Mouse (Mus musculus): ENCODE measurements around the gene Mpp5. TPM values are rescaled to one million over a fixed set of nuclear protein-coding genes. Genes with fewer than 3 reads are reported as not detected.

The Mpp5 gene
- polyA plus RNA-seq (2011; ENCODE audit: insufficient read length, low read depth, missing spikeins): 22.4 and 25.3 TPM in 2 replicates

DNA sequence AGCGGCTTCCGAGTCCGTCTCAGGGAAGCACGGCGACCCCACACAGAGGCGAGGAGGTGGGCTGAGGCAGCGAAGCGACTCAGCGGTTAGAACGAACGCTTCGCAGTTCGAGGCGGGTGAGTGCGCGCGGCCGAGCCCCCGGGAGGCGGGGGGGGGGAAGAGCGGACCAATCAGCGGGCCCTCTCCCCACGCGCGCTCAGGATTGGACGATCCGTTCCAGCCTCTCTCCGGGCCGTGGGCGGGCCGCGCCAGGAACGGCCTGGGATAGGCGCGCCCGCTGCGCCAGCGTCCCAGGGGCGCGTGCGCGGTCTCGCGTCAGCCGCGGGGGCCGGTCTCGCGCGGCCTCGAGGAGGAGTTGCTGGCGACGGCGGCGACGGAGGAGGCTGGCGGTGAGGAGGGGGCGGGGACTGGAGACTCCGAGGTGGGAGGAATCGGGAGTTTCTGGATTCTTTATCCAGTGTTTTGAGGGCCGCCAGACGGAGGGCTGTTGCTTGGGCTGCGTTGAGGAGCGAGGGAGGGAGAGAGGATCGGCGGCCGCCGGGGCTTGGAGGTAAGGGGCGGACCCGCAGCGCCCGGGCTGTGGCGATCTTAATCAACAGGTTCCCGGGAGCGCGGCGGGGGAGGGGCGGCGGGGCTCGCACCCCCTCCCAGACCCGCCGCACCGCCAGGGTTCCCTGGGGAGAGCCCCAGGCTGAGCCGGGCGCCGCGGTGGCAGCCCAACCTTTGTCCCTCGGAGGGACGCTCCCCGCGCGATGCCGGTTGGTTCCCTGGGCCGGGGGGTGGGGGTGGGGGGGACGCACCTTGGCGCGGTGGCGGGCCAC is at the start of gene Mpp5:
Gene Mpp5 (plus strand): TSS at position 351 of the 821 bp plus-strand sequence.
- peak within 1 kb of the TSS; percentile 77 for H3K27ac ChIP-seq (ENCODE audit: insufficient read depth, low read length)
- H3K4me3 ChIP-seq (ENCODE audit: insufficient read depth, low read length): peak within 1 kb of the TSS; percentile 92
- H3K4me1 ChIP-seq (ENCODE audit: control insufficient read depth, insufficient read depth, low read length): no peaks in the 10 kb centered on the region
- peak; percentile 76 for TF ChIP-seq POLR2A (IDR thresholded peaks at IDR 0.05; ENCODE audit: low read depth, low read length)
- no peak for TF ChIP-seq CTCF (IDR thresholded peaks at IDR 0.05; ENCODE audit: borderline replicate concordance, insufficient read depth, low read length)

GRCm38 (mm10) chr12:78717783-78718182 is 30.9 kb upstream of the Mpp5 start:
- Histone ChIP-seq H3K4me1 (ENCODE audit: control insufficient read depth, insufficient read depth, low read length) (no peaks in the 10 kb centered on the region; the same call in 1 of the 2 replicates), H3K27ac (ENCODE audit: insufficient read depth, low read length) (no peak overlapping the region), H3K4me3 (ENCODE audit: insufficient read depth, low read length) (no peak overlapping the region)
- TF ChIP-seq POLR2A (IDR thresholded peaks at IDR 0.05; ENCODE audit: low read depth, low read length): no peak
- no peak for TF ChIP-seq CTCF (IDR thresholded peaks at IDR 0.05; ENCODE audit: borderline replicate concordance, insufficient read depth, low read length)

DNA sequence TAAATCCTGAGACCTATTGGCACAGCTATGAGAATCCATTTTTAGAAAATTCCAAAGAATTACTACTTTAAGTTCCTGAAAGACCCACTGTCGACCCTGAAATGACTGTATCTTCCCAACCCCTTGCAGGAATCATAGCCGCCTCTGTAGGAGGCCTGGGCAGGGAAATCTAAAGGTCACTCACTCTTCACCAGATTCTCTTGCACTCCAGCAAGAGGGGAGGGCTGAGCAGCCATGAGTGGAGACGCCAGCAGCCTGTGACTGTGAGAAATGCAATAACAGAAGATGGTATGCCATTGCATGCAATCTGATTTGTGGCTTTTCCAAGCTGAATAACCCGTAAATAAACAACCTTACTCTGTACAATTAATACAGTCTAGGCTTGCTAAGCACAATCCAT is 21.0 kb upstream of the Mpp5 start:
- no peak overlapping the region for H3K4me3 ChIP-seq (ENCODE audit: insufficient read depth, low read length)
- no peaks in the 10 kb centered on the region for H3K4me1 ChIP-seq (ENCODE audit: control insufficient read depth, insufficient read depth, low read length)
- TF ChIP-seq POLR2A (IDR thresholded peaks at IDR 0.05; ENCODE audit: low read depth, low read length): no peak
- TF ChIP-seq CTCF (IDR thresholded peaks at IDR 0.05; ENCODE audit: borderline replicate concordance, insufficient read depth, low read length): no peak
- no peak overlapping the region for H3K27ac ChIP-seq (ENCODE audit: insufficient read depth, low read length)

DNA sequence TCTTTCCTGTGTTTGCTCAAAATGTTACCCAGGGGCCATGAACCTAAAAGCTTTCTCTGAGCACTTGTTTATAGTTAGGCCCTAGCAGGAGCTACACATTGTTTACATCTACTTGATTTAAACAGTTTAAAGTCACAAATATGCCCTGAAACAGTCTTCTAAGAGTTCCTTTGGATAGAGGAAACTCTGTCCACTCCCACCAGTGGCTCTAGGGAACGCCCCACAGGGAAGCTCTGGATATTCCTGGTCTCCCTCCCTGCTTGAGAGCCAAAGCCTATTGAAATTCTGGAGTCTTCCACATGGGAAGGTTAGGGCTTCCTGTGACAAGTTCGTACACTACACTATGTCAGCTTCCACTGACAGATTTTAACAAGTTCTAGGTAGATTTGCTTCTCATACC is 9.1 kb upstream of the Mpp5 start:
- Histone ChIP-seq H3K4me1 (ENCODE audit: control insufficient read depth, insufficient read depth, low read length) (no peaks in the 10 kb centered on the region), H3K4me3 (ENCODE audit: insufficient read depth, low read length) (no peak overlapping the region), H3K27ac (ENCODE audit: insufficient read depth, low read length) (no peak overlapping the region)
- TF ChIP-seq CTCF (IDR thresholded peaks at IDR 0.05; ENCODE audit: borderline replicate concordance, insufficient read depth, low read length) (no peak), POLR2A (IDR thresholded peaks at IDR 0.05; ENCODE audit: low read depth, low read length) (no peak)

- TF ChIP-seq POLR2A (IDR thresholded peaks at IDR 0.05; ENCODE audit: low read depth, low read length) (no peak), CTCF (IDR thresholded peaks at IDR 0.05; ENCODE audit: borderline replicate concordance, insufficient read depth, low read length) (no peak)
- Histone ChIP-seq H3K4me1 (ENCODE audit: control insufficient read depth, insufficient read depth, low read length) (no peaks in the 10 kb centered on the region), H3K27ac (ENCODE audit: insufficient read depth, low read length) (no peak overlapping the region), H3K4me3 (ENCODE audit: insufficient read depth, low read length) (no peak overlapping the region)
These were observed 8.4 kb upstream of the Mpp5 start for GRCm38 (mm10) chr12:78740289-78740688.

- TF ChIP-seq CTCF (IDR thresholded peaks at IDR 0.05; ENCODE audit: borderline replicate concordance, insufficient read depth, low read length) (no peak), POLR2A (IDR thresholded peaks at IDR 0.05; ENCODE audit: low read depth, low read length) (no peak)
- Histone ChIP-seq H3K27ac (ENCODE audit: insufficient read depth, low read length) (no peak overlapping the region), H3K4me3 (ENCODE audit: insufficient read depth, low read length) (no peak overlapping the region), H3K4me1 (ENCODE audit: control insufficient read depth, insufficient read depth, low read length) (no peaks in the 10 kb centered on the region)
These were observed 2.5 kb upstream of the Mpp5 start for GRCm38 (mm10) chr12:78746226-78746625.

DNA sequence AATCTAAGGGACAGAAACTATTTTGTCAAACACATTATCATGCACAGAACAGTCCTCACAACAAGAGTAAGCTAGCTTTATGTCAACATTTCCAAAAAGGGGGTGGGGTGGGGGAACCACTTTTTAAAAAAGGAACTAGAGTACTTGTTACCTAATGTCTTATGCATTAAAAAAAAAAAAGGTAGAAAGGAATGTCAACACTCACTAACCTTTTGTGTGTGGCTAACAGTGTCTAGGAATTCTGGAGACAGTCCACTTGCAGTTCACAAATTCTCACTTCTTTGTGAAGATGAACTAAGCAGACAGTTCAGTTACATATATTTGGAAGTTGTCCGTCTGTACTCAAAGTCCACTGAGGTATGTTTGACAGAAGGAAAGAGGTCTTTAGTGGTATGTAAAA is 1.3 kb upstream of the Mpp5 start:
- TF ChIP-seq POLR2A (IDR thresholded peaks at IDR 0.05; ENCODE audit: low read depth, low read length) (no peak), CTCF (IDR thresholded peaks at IDR 0.05; ENCODE audit: borderline replicate concordance, insufficient read depth, low read length) (no peak)
- no peak overlapping the region for H3K27ac ChIP-seq (ENCODE audit: insufficient read depth, low read length)
- H3K4me3 ChIP-seq (ENCODE audit: insufficient read depth, low read length): no peak overlapping the region
- H3K4me1 ChIP-seq (ENCODE audit: control insufficient read depth, insufficient read depth, low read length): no peaks in the 10 kb centered on the region

- Histone ChIP-seq H3K4me3 (ENCODE audit: insufficient read depth, low read length) (peak overlapping the region; percentile 83), H3K4me1 (ENCODE audit: control insufficient read depth, insufficient read depth, low read length) (no peaks in the 10 kb centered on the region), H3K27ac (ENCODE audit: insufficient read depth, low read length) (no peak overlapping the region)
- no peak for TF ChIP-seq POLR2A (IDR thresholded peaks at IDR 0.05; ENCODE audit: low read depth, low read length)
- TF ChIP-seq CTCF (IDR thresholded peaks at IDR 0.05; ENCODE audit: borderline replicate concordance, insufficient read depth, low read length): no peak
These were observed 594 bp upstream of the Mpp5 start for GRCm38 (mm10) chr12:78748113-78748512.

GRCm38 (mm10) chr12:78749378-78749801 is 683 bp downstream of the Mpp5 start:
- Histone ChIP-seq H3K27ac (ENCODE audit: insufficient read depth, low read length) (peak overlapping the region; percentile 77), H3K4me1 (ENCODE audit: control insufficient read depth, insufficient read depth, low read length) (no peaks in the 10 kb centered on the region), H3K4me3 (ENCODE audit: insufficient read depth, low read length) (peak overlapping the region; percentile 92)
- TF ChIP-seq CTCF (IDR thresholded peaks at IDR 0.05; ENCODE audit: borderline replicate concordance, insufficient read depth, low read length) (no peak), POLR2A (IDR thresholded peaks at IDR 0.05; ENCODE audit: low read depth, low read length) (peak; percentile 15; the same call in 1 of the 2 replicates)

DNA sequence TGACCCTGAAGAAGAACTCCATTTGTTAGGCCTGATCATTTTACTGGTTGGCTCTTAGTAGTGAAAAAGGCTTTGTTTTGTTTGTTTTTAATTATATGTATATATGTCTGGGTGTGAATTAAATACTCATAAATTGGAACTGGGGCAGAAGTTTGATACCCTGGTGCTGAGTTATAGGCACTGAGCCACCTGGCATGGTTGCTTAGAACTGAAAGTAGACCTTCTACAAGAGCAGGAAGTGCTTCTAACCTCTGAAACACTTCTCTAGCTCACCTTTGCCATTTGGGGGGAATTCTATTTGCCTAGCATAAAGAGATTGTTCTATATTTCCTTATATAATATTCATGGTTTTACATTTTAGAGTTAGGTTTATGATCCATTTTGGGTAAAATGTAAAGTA is 13.3 kb downstream of the Mpp5 start:
- no peak overlapping the region for H3K4me3 ChIP-seq (ENCODE audit: insufficient read depth, low read length)
- H3K27ac ChIP-seq (ENCODE audit: insufficient read depth, low read length): no peak overlapping the region
- TF ChIP-seq CTCF (IDR thresholded peaks at IDR 0.05; ENCODE audit: borderline replicate concordance, insufficient read depth, low read length): no peak
- no peak for TF ChIP-seq POLR2A (IDR thresholded peaks at IDR 0.05; ENCODE audit: low read depth, low read length)
- H3K4me1 ChIP-seq (ENCODE audit: control insufficient read depth, insufficient read depth, low read length): no peaks in the 10 kb centered on the region
